Mouse (Mus musculus): ENCODE results near the gene Bend6.

GRCm38 (mm10) chr1:33944977-33945750 lies 37.5 kb upstream of the Bend6 start:
- no peak for TF ChIP-seq CTCF (conservative IDR thresholded peaks at IDR 0.05; ENCODE audit: insufficient read depth, insufficient read length, low read depth, low read length)
- no peak for TF ChIP-seq POLR2A (IDR thresholded peaks at IDR 0.05; ENCODE audit: low read depth, low read length)

All from kidney, adult 2 months (tissue).